Mouse (Mus musculus): Measurements from ENCODE around the gene Capn7. TPM values are rescaled to one million over a fixed set of nuclear protein-coding genes. Genes with fewer than 3 reads are reported as not detected.

Gene Capn7
- polyA plus RNA-seq, 1 experiment from 2014 or later: 38.5 TPM

- H3K27me3 ChIP-seq (ENCODE audit: control insufficient read depth, insufficient read depth, low read length): no peaks in the 10 kb centered on the region
- no peaks in the 10 kb centered on the region for H3K9me3 ChIP-seq (replicated peaks; ENCODE audit: control insufficient read depth, low read length)
- WGBS: 28% methylated on average over 28 of the region's 28 CpGs
- H3K36me3 ChIP-seq (replicated peaks; ENCODE audit: control insufficient read depth, insufficient read depth, low read depth, low read length): no peaks in the 10 kb centered on the region
- H3K4me3 ChIP-seq (ENCODE audit: low read depth, low read length): peak within 1 kb of the TSS; percentile 22
- no peaks in the 10 kb centered on the region for H3K4me1 ChIP-seq (ENCODE audit: control insufficient read depth, insufficient read depth, low read length)
- H3K9ac ChIP-seq (replicated peaks; ENCODE audit: low read length): peak within 1 kb of the TSS; percentile 50
- no peak for ATAC-seq (replicated peaks; ENCODE audit: insufficient number of reproducible peaks, low FRiP score, low TSS enrichment, low read depth)
- peak; percentile 63 for DNase-seq (ENCODE audit: low spot score)
- H3K4me2 ChIP-seq (ENCODE audit: low read depth, low read length): peak within 1 kb of the TSS; percentile 54
- no peak within 1 kb of the TSS for H3K27ac ChIP-seq (replicated peaks; ENCODE audit: low read depth, low read length)
Observed at GRCm38 (mm10) chr14:31323849-31324792, 12.3 kb upstream of the Capn7 start, which contains the start of gene Dnah1. TSS of gene Dnah1 (minus strand) at chr14:31323896.

GRCm38 (mm10) chr14:31324851-31325250 is 11.6 kb upstream of the Capn7 start:
- ATAC-seq (replicated peaks; ENCODE audit: insufficient number of reproducible peaks, low FRiP score, low TSS enrichment, low read depth) (no peak), DNase-seq (ENCODE audit: low spot score) (no peak)
- no peaks in the 10 kb centered on the region for H3K4me1 ChIP-seq (ENCODE audit: control insufficient read depth, insufficient read depth, low read length)
- no peak overlapping the region for H3K4me2 ChIP-seq (ENCODE audit: low read depth, low read length)
- no peaks in the 10 kb centered on the region for H3K27me3 ChIP-seq (ENCODE audit: control insufficient read depth, insufficient read depth, low read length)
- no peak overlapping the region for H3K9ac ChIP-seq (replicated peaks; ENCODE audit: low read length)
- no peak overlapping the region for H3K4me3 ChIP-seq (ENCODE audit: low read depth, low read length)
- WGBS: 63% methylated on average over 10 of the region's 10 CpGs
- H3K36me3 ChIP-seq (replicated peaks; ENCODE audit: control insufficient read depth, insufficient read depth, low read depth, low read length): no peaks in the 10 kb centered on the region
- H3K9me3 ChIP-seq (replicated peaks; ENCODE audit: control insufficient read depth, low read length): no peaks in the 10 kb centered on the region
- no peak overlapping the region for H3K27ac ChIP-seq (replicated peaks; ENCODE audit: low read depth, low read length)

- H3K9ac ChIP-seq (replicated peaks; ENCODE audit: low read length): no peak overlapping the region
- no peaks in the 10 kb centered on the region for H3K36me3 ChIP-seq (replicated peaks; ENCODE audit: control insufficient read depth, insufficient read depth, low read depth, low read length)
- 52% methylated on average over 5 of the region's 5 CpGs for WGBS
- no peaks in the 10 kb centered on the region for H3K4me1 ChIP-seq (ENCODE audit: control insufficient read depth, insufficient read depth, low read length)
- ATAC-seq (replicated peaks; ENCODE audit: insufficient number of reproducible peaks, low FRiP score, low TSS enrichment, low read depth) (no peak), DNase-seq (ENCODE audit: low spot score) (no peak)
- H3K9me3 ChIP-seq (replicated peaks; ENCODE audit: control insufficient read depth, low read length): no peaks in the 10 kb centered on the region
- H3K4me3 ChIP-seq (ENCODE audit: low read depth, low read length): no peak overlapping the region
- no peak overlapping the region for H3K27ac ChIP-seq (replicated peaks; ENCODE audit: low read depth, low read length)
- no peak overlapping the region for H3K4me2 ChIP-seq (ENCODE audit: low read depth, low read length)
- H3K27me3 ChIP-seq (ENCODE audit: control insufficient read depth, insufficient read depth, low read length): no peaks in the 10 kb centered on the region
Observed at GRCm38 (mm10) chr14:31325551-31325950, 10.9 kb upstream of the Capn7 start.

GRCm38 (mm10) chr14:31326770-31327169 is 9.7 kb upstream of the Capn7 start:
- Histone ChIP-seq H3K36me3 (replicated peaks; ENCODE audit: control insufficient read depth, insufficient read depth, low read depth, low read length) (no peaks in the 10 kb centered on the region), H3K9me3 (replicated peaks; ENCODE audit: control insufficient read depth, low read length) (no peaks in the 10 kb centered on the region), H3K27me3 (ENCODE audit: control insufficient read depth, insufficient read depth, low read length) (no peaks in the 10 kb centered on the region), H3K4me2 (ENCODE audit: low read depth, low read length) (no peak overlapping the region), H3K4me3 (ENCODE audit: low read depth, low read length) (no peak overlapping the region), H3K9ac (replicated peaks; ENCODE audit: low read length) (no peak overlapping the region), H3K4me1 (ENCODE audit: control insufficient read depth, insufficient read depth, low read length) (no peaks in the 10 kb centered on the region), H3K27ac (replicated peaks; ENCODE audit: low read depth, low read length) (no peak overlapping the region)
- DNase-seq (ENCODE audit: low spot score): no peak
- 73% methylated on average over 7 of the region's 7 CpGs for WGBS
- no peak for ATAC-seq (replicated peaks; ENCODE audit: insufficient number of reproducible peaks, low FRiP score, low TSS enrichment, low read depth)

GRCm38 (mm10) chr14:31327196-31327595 is 9.2 kb upstream of the Capn7 start:
- DNase-seq (ENCODE audit: low spot score) (no peak), ATAC-seq (replicated peaks; ENCODE audit: insufficient number of reproducible peaks, low FRiP score, low TSS enrichment, low read depth) (no peak)
- H3K36me3 ChIP-seq (replicated peaks; ENCODE audit: control insufficient read depth, insufficient read depth, low read depth, low read length): no peaks in the 10 kb centered on the region
- no peak overlapping the region for H3K27ac ChIP-seq (replicated peaks; ENCODE audit: low read depth, low read length)
- no peaks in the 10 kb centered on the region for H3K9me3 ChIP-seq (replicated peaks; ENCODE audit: control insufficient read depth, low read length)
- no peak overlapping the region for H3K4me3 ChIP-seq (ENCODE audit: low read depth, low read length)
- H3K27me3 ChIP-seq (ENCODE audit: control insufficient read depth, insufficient read depth, low read length): no peaks in the 10 kb centered on the region
- no peaks in the 10 kb centered on the region for H3K4me1 ChIP-seq (ENCODE audit: control insufficient read depth, insufficient read depth, low read length)
- WGBS: 92% methylated on average over 1 of the region's 1 CpGs
- H3K4me2 ChIP-seq (ENCODE audit: low read depth, low read length): no peak overlapping the region
- H3K9ac ChIP-seq (replicated peaks; ENCODE audit: low read length): no peak overlapping the region

DNA sequence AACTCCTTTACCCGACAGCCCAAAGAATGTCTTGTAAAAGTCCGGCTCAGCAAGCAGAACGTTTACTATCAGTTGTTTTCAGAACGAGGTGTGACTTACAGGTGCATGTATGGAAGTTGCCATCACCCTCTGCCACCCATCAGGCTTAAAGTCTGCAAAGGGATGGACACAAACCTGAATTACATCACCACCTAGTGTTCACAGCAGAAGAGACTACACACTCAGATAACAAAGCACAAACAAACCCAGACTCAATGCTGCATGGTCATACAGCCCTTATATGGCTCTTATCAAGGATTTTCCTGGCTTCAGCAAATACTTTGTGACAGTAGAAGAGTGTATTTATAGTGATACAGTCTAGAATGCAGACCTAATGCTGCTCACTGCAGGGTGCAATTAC is 8.8 kb upstream of the Capn7 start:
- Histone ChIP-seq H3K9me3 (replicated peaks; ENCODE audit: control insufficient read depth, low read length) (no peaks in the 10 kb centered on the region), H3K36me3 (replicated peaks; ENCODE audit: control insufficient read depth, insufficient read depth, low read depth, low read length) (no peaks in the 10 kb centered on the region), H3K4me3 (ENCODE audit: low read depth, low read length) (no peak overlapping the region), H3K27ac (replicated peaks; ENCODE audit: low read depth, low read length) (no peak overlapping the region), H3K27me3 (ENCODE audit: control insufficient read depth, insufficient read depth, low read length) (no peaks in the 10 kb centered on the region), H3K4me2 (ENCODE audit: low read depth, low read length) (no peak overlapping the region), H3K9ac (replicated peaks; ENCODE audit: low read length) (no peak overlapping the region), H3K4me1 (ENCODE audit: control insufficient read depth, insufficient read depth, low read length) (no peaks in the 10 kb centered on the region)
- WGBS: 81% methylated on average over 4 of the region's 4 CpGs
- ATAC-seq (replicated peaks; ENCODE audit: insufficient number of reproducible peaks, low FRiP score, low TSS enrichment, low read depth) (no peak), DNase-seq (ENCODE audit: low spot score) (no peak)

DNA sequence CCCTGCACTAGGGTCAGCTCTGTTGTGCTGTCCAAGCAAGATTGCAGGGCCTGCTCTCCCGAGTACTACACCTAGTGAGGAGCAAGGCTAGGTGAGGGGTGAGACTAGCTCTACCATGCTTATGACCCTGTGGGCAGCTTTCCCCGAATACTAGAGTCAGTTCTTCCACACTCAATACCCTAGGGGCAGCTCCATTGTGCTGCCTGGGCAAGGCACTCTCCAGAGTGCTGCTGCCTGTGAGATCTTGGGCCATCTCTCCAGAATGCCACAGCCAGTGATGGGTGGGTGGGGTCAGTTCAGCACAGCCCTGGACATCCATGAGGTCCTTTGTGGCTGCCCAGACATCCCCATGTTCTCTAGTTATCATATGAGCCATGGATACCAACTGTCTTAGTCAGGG is 6.7 kb upstream of the Capn7 start:
- Histone ChIP-seq H3K27ac (replicated peaks; ENCODE audit: low read depth, low read length) (no peak overlapping the region), H3K4me2 (ENCODE audit: low read depth, low read length) (no peak overlapping the region), H3K9ac (replicated peaks; ENCODE audit: low read length) (no peak overlapping the region), H3K9me3 (replicated peaks; ENCODE audit: control insufficient read depth, low read length) (no peaks in the 10 kb centered on the region), H3K27me3 (ENCODE audit: control insufficient read depth, insufficient read depth, low read length) (no peaks in the 10 kb centered on the region), H3K36me3 (replicated peaks; ENCODE audit: control insufficient read depth, insufficient read depth, low read depth, low read length) (no peaks in the 10 kb centered on the region), H3K4me3 (ENCODE audit: low read depth, low read length) (no peak overlapping the region), H3K4me1 (ENCODE audit: control insufficient read depth, insufficient read depth, low read length) (no peaks in the 10 kb centered on the region)
- ATAC-seq (replicated peaks; ENCODE audit: insufficient number of reproducible peaks, low FRiP score, low TSS enrichment, low read depth): no peak
- no peak for DNase-seq (ENCODE audit: low spot score)
- WGBS: 37% methylated on average over 2 of the region's 2 CpGs

- H3K4me2 ChIP-seq (ENCODE audit: low read depth, low read length): no peak overlapping the region
- H3K4me1 ChIP-seq (ENCODE audit: control insufficient read depth, insufficient read depth, low read length): no peaks in the 10 kb centered on the region
- no peaks in the 10 kb centered on the region for H3K27me3 ChIP-seq (ENCODE audit: control insufficient read depth, insufficient read depth, low read length)
- WGBS: 76% methylated on average over 4 of the region's 4 CpGs
- no peaks in the 10 kb centered on the region for H3K9me3 ChIP-seq (replicated peaks; ENCODE audit: control insufficient read depth, low read length)
- no peak overlapping the region for H3K27ac ChIP-seq (replicated peaks; ENCODE audit: low read depth, low read length)
- H3K9ac ChIP-seq (replicated peaks; ENCODE audit: low read length): no peak overlapping the region
- DNase-seq (ENCODE audit: low spot score) (no peak), ATAC-seq (replicated peaks; ENCODE audit: insufficient number of reproducible peaks, low FRiP score, low TSS enrichment, low read depth) (no peak)
- no peaks in the 10 kb centered on the region for H3K36me3 ChIP-seq (replicated peaks; ENCODE audit: control insufficient read depth, insufficient read depth, low read depth, low read length)
- H3K4me3 ChIP-seq (ENCODE audit: low read depth, low read length): no peak overlapping the region
Observed at GRCm38 (mm10) chr14:31330957-31331356, 5.5 kb upstream of the Capn7 start.
